Mouse (Mus musculus) midbrain, embryonic 14.5 days (tissue): ENCODE measurements at regions not wholly inside any gene's neighbourhood (a gene's known extent, or its start where the extent isn't known, plus 50 kb on each side); places are given as distances from the start of the nearest gene placed in this dataset.

ENCODE experiments used
- ATAC-seq: fragments of 200-750 bp; cut with Nextera tagmentation; 2 replicates; pipeline ENCODE4 v1.8.0; 2017; ENCODE audit warnings: moderate number of reproducible peaks, moderate library complexity; ENCODE audit not compliant: low FRiP score, low TSS enrichment
- DNase-seq: peaks from one replicate; pipeline ENCODE4 v3.0.0-alpha.2; 2015
- H3K27ac ChIP-seq: fragments of 300-500 bp; sonication (generic); replicated peaks from 2 replicates; pipeline ENCODE4 v1.5.1; 2014; ENCODE audit warnings: mild to moderate bottlenecking, low read depth, low read length, moderate library complexity
- H3K27me3 ChIP-seq: fragments of 300-500 bp; sonication (generic); 2 replicates; pipeline ENCODE4 v1.6.1; 2014; ENCODE audit warnings: low read length, control low read depth, mixed read lengths; ENCODE audit not compliant: control insufficient read depth, insufficient read depth
- H3K36me3 ChIP-seq: fragments of 300-500 bp; sonication (generic); 2 replicates; pipeline ENCODE4 v1.6.1; 2014; ENCODE audit warnings: low read length, control low read depth; ENCODE audit not compliant: control insufficient read depth, insufficient read depth
- H3K4me1 ChIP-seq: fragments of 300-500 bp; sonication (generic); 2 replicates; pipeline ENCODE4 v1.6.1; 2014; ENCODE audit warnings: mild to moderate bottlenecking, antibody characterized with exemption, low read length, control low read depth; ENCODE audit not compliant: control insufficient read depth, insufficient read depth
- H3K4me2 ChIP-seq: fragments of 300-500 bp; sonication (generic); 2 replicates; pipeline ENCODE4 v1.6.1; 2014; ENCODE audit warnings: mild to moderate bottlenecking, low read length, moderate library complexity
- H3K4me3 ChIP-seq: fragments of 300-500 bp; sonication (generic); replicated peaks from 2 replicates; pipeline ENCODE4 v1.5.1; 2014; ENCODE audit warnings: low read depth, low read length
- H3K9ac ChIP-seq: fragments of 300-500 bp; sonication (generic); replicated peaks from 2 replicates; pipeline ENCODE4 v1.6.1; 2014; ENCODE audit warnings: mild to moderate bottlenecking, low read length, moderate library complexity
- H3K9me3 ChIP-seq: fragments of 300-500 bp; sonication (generic); 2 replicates; pipeline ENCODE4 v1.6.1; 2016; ENCODE audit warnings: low read length, control low read depth, mixed read lengths; ENCODE audit not compliant: control insufficient read depth
- WGBS: fragments of 180-500 bp; shearing (Covaris S2); extraction: QIAGEN DNeasy Blood & Tissue Kit; methylation state at CpG from one replicate; pipeline ENCODE4 v1.1.7; 2014; 5-methylcytosine and 5-hydroxymethylcytosine counted together

DNA sequence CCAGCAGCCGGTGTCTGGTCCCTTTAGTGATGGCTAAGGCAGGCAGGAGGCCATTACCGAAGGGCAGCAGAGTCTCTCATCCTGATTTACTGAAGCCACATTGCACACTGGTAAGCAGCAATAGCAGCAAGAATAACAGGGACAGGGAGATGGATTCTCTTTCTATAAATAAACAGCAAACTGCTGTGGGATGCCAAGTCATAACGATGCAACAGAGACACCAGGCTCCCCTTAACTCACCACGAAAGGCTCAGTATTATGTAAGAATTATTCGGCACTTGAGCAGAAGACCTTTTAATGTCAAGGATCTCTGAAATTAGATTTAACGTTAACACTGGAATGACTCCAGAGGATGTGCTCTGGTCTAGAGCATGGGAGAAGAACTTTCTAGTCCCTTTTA lies 202.1 kb downstream of the Ddx10 start:
- no peaks in the 10 kb centered on the region for H3K36me3 ChIP-seq
- no peak overlapping the region for H3K9ac ChIP-seq
- H3K27me3 ChIP-seq, result no peaks in the 10 kb centered on the region
- WGBS, result 87% methylated on average over 6 of the region's 6 CpGs
- no peak overlapping the region for H3K27ac ChIP-seq
- no peaks in the 10 kb centered on the region for H3K4me1 ChIP-seq
- DNase-seq (no peak), ATAC-seq (no peak)
- no peaks in the 10 kb centered on the region for H3K9me3 ChIP-seq
- no peak overlapping the region for H3K4me3 ChIP-seq
- no peak overlapping the region for H3K4me2 ChIP-seq

DNA sequence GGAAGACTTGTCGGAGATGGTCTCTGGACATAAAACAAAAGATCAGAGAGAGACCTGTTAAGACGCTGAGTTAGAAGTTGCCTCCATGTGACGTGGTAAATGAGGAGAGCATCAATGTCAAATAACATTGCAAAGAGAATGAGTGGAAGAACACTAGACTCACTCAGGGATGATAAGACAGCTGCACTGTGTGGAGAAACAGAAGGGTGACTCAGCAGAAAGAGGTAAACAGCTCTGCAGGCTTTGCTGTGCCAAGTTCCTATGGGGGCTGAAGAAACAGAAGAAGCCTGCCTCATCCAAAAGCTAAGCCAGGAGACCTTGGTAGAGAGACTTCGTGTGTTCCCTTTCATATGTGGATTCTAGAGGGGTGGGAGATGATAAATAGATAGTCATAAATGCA lies 214.1 kb downstream of the Ddx10 start:
- H3K27me3 ChIP-seq, result no peaks in the 10 kb centered on the region
- DNase-seq (no peak), ATAC-seq (no peak)
- no peaks in the 10 kb centered on the region for H3K4me1 ChIP-seq
- 88% methylated on average over 4 of the region's 4 CpGs for WGBS
- H3K36me3 ChIP-seq, result no peaks in the 10 kb centered on the region
- H3K4me2 ChIP-seq, result no peak overlapping the region
- no peak overlapping the region for H3K4me3 ChIP-seq
- no peak overlapping the region for H3K27ac ChIP-seq
- no peak overlapping the region for H3K9ac ChIP-seq
- no peaks in the 10 kb centered on the region for H3K9me3 ChIP-seq

DNA sequence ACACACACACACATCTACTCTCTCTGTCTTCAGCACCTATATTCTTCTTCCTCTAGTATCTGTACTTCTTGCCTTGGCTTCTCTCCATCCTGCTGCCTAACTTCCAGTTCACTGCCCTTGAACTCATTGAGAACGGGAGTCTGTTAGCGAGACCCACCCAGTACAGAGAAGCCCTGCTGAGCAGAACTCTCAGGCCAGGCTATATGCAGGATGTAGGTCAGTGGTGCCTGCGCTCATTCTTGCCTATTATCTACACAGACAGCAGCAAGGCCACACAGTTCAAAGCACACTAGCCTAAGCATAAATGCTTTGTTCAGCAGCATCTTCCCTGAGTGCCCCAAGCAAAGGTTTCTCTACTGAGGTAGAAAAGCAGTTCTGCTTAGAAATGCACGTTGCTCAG lies 225.8 kb downstream of the Ddx10 start:
- 81% methylated on average over 4 of the region's 4 CpGs for WGBS
- no peak overlapping the region for H3K9ac ChIP-seq

DNA sequence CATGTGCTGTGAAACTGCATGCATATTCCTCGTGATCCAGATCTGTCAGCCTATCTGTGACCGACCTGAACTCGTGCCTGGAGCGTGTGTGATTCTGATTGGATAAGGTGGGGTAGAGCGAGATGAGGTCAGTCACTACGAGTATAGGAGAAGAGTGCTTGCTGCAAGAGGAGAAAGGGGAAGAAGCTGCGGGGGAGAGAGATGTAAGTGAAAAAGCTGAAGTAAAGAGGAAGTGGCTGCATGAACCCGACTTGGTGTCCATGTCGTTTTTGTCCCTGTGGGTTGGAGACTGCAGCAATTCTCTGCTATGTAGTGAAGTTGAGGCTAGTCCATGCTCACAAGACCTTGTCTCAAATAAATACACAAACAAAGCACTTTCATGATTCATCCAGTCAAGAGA lies 237.1 kb downstream of the Ddx10 start:
- no peaks in the 10 kb centered on the region for H3K9me3 ChIP-seq
- no peak overlapping the region for H3K4me2 ChIP-seq
- no peaks in the 10 kb centered on the region for H3K4me1 ChIP-seq
- H3K27me3 ChIP-seq, result no peaks in the 10 kb centered on the region
- H3K27ac ChIP-seq, result no peak overlapping the region
- 90% methylated on average over 9 of the region's 9 CpGs for WGBS
- ATAC-seq, result no peak
- H3K36me3 ChIP-seq, result no peaks in the 10 kb centered on the region
- no peak overlapping the region for H3K9ac ChIP-seq
- DNase-seq, result no peak
- no peak overlapping the region for H3K4me3 ChIP-seq

More for the DNA sequence above, 225.8 kb downstream of the Ddx10 start:
- ATAC-seq (no peak), DNase-seq (no peak)
- Histone ChIP-seq H3K9me3 (no peaks in the 10 kb centered on the region), H3K4me2 (no peak overlapping the region), H3K4me3 (no peak overlapping the region), H3K27me3 (no peaks in the 10 kb centered on the region), H3K36me3 (no peaks in the 10 kb centered on the region), H3K27ac (no peak overlapping the region), H3K4me1 (no peaks in the 10 kb centered on the region)

DNA sequence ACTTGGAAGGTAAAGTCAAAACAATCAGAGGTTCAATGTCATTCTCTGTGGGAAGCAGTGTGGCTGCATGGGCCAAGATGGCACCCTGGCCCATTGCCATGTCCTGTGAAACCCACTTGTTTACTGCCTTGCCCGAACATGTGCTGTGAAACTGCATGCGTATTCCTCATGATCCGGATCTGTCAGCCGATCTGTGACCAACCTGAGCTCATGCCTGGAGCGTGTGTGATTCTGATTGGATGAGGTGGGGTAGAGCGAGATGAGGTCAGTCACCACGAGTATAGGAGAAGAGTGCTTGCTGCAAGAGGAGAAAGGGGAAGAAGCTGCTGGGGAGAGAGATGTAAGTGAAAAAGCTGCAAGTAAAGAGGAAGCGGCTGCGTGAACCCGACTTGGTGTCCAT lies 240.5 kb downstream of the Ddx10 start:
- Histone ChIP-seq H3K4me2 (no peak overlapping the region), H3K9ac (no peak overlapping the region), H3K4me3 (no peak overlapping the region), H3K36me3 (no peaks in the 10 kb centered on the region), H3K4me1 (no peaks in the 10 kb centered on the region), H3K27ac (no peak overlapping the region), H3K27me3 (no peaks in the 10 kb centered on the region), H3K9me3 (no peaks in the 10 kb centered on the region)
- no peak for DNase-seq
- no peak for ATAC-seq
- whole genome bisulfite sequencing, result 94% methylated on average over 10 of the region's 10 CpGs

DNA sequence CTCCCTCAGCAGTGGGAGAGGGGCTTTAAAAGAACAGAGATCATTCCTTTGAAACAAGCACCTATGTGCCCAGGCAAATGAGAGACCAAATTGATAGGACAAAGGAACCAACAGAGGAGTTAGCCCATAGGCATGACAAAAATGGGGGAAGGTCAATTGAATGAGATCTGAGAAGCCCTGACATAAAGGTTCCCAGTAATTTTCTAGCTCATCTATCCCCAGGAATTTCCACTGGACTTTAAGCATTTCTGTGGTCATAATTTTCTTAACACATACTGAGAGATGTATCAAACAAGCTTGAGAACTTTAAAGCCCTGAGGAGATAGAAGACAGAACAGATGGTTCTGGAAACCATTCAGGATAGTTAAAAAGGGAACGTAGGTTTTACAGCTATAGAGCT lies 241.8 kb downstream of the Ddx10 start:
- no peaks in the 10 kb centered on the region for H3K4me1 ChIP-seq
- WGBS, result 81% methylated on average over 1 of the region's 1 CpGs
- H3K36me3 ChIP-seq, result no peaks in the 10 kb centered on the region
- H3K4me3 ChIP-seq, result no peak overlapping the region
- no peaks in the 10 kb centered on the region for H3K9me3 ChIP-seq
- no peak overlapping the region for H3K9ac ChIP-seq
- no peak overlapping the region for H3K4me2 ChIP-seq
- no peak overlapping the region for H3K27ac ChIP-seq
- H3K27me3 ChIP-seq, result no peaks in the 10 kb centered on the region
- ATAC-seq (no peak), DNase-seq (no peak)

DNA sequence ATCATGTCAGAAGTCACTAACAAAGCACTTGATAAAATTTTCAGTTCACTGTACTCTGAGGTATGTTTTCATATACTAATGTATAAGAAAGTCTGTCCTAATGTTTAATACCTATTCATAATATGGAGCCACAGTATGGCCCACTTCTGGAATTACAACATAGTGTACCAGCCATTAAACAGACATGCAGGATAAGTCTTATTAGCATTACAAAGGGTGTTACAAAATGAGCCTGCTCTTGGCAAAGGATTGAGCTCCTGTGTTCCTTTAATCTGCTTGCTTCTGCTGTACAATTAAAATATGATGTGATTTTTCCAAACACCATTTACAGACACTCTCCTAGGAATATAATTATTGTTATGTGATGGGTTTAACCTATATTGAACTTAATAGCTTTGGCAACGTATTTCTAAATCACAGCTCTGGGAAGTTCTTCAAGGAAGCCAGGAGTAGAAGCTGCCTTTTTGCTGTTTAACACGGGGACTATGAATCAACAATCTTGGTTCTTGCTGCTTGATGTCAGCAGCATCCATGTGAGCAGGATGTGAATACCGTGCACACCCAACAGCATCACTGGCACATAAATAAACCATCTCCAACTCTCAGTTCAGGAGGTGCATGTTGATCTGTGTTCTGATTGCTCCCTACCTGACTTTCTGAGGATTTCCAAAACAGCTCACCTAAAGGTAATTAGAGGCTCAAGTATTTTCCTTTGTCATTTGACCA lies 243.4 kb downstream of the Ddx10 start:
- 19% methylated on average over 3 of the region's 3 CpGs for WGBS
- peak overlapping the region; percentile 58 for H3K27ac ChIP-seq
- no peak overlapping the region for H3K4me2 ChIP-seq
- H3K36me3 ChIP-seq, result no peaks in the 10 kb centered on the region
- no peak overlapping the region for H3K9ac ChIP-seq
- DNase-seq (peak; percentile 63), ATAC-seq (0 out of 2 replicates have a peak, but pooled peaks have one; percentile 40)
- H3K9me3 ChIP-seq, result no peaks in the 10 kb centered on the region
- H3K4me3 ChIP-seq, result no peak overlapping the region
- no peaks in the 10 kb centered on the region for H3K4me1 ChIP-seq
- H3K27me3 ChIP-seq, result no peaks in the 10 kb centered on the region

DNA sequence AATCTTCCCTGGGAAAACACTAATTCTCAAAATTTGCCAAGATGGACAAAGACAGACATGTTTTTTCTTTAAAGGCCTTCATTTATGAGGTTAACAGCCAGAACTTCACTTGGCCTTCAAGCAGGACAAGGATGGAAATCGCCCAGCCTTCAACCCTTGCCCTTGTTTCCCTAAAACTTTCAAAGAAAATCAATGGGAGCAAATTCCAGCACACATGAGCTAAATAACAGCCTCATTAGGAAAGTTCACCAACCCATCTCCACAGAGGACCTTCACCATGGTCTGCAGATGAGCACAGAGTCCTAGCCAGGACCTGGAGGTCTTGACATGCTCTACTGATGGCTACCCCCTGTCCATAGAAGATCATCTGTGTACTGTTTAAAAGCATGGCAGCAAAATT lies 271.8 kb downstream of the Ddx10 start:
- Histone ChIP-seq H3K9me3 (no peaks in the 10 kb centered on the region), H3K36me3 (no peaks in the 10 kb centered on the region), H3K27ac (no peak overlapping the region), H3K4me3 (no peak overlapping the region), H3K4me1 (no peaks in the 10 kb centered on the region), H3K4me2 (no peak overlapping the region), H3K27me3 (no peaks in the 10 kb centered on the region), H3K9ac (no peak overlapping the region)
- DNase-seq (no peak), ATAC-seq (no peak)
- 85% methylated on average over 1 of the region's 1 CpGs for WGBS

DNA sequence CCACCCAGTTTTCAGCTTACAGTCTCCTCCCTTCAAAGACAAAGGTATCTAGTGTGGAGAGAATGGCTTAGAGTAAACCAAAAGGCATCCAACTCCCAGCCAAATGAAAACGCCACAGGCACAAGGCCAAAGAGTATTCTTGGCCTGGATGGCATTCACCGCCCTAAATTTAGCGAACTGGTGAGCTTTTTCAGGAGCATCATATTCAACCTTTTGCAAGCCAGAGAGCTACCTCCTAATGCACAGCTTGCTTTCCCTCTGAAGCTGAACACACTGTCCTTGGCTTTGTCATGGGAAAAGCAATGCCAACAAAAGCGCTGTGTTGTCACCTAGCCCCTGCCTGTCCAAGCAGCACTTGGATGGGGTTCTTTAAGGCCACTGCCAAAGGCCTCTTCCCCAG lies 282.2 kb downstream of the Ddx10 start:
- WGBS, result 96% methylated on average over 4 of the region's 4 CpGs
- Histone ChIP-seq H3K36me3 (no peaks in the 10 kb centered on the region), H3K9me3 (no peaks in the 10 kb centered on the region), H3K4me3 (no peak overlapping the region), H3K4me1 (no peaks in the 10 kb centered on the region), H3K27ac (no peak overlapping the region), H3K9ac (no peak overlapping the region), H3K4me2 (no peak overlapping the region), H3K27me3 (no peaks in the 10 kb centered on the region)
- ATAC-seq (no peak), DNase-seq (no peak)
